Mouse (Mus musculus): Measurements from ENCODE around the gene Pdcd1lg2.

Pdcd1lg2 gene

GRCm38 (mm10) chr19:29496786-29497557 is 86.3 kb downstream of the Pdcd1lg2 start:
- DNase-seq (ENCODE audit: low read depth, low spot score), result no peak

GRCm38 (mm10) chr19:29497874-29498273 is 87.2 kb downstream of the Pdcd1lg2 start:
- DNase-seq (ENCODE audit: low read depth, low spot score), result no peak

- DNase-seq (ENCODE audit: low read depth, low spot score), result no peak
Observed at GRCm38 (mm10) chr19:29498842-29499456, 88.2 kb downstream of the Pdcd1lg2 start.

GRCm38 (mm10) chr19:29500333-29500732 is 89.6 kb downstream of the Pdcd1lg2 start:
- no peak for DNase-seq (ENCODE audit: low read depth, low spot score)

GRCm38 (mm10) chr19:29501106-29501505 is 90.4 kb downstream of the Pdcd1lg2 start:
- DNase-seq (ENCODE audit: low read depth, low spot score), result peak; percentile 83

GRCm38 (mm10) chr19:29501507-29501906 is 90.8 kb downstream of the Pdcd1lg2 start:
- DNase-seq (ENCODE audit: low read depth, low spot score), result peak; percentile 89

GRCm38 (mm10) chr19:29504131-29504530 is 93.4 kb downstream of the Pdcd1lg2 start:
- DNase-seq (ENCODE audit: low read depth, low spot score), result no peak

- peak; percentile 86 for DNase-seq (ENCODE audit: low read depth, low spot score)
Observed at GRCm38 (mm10) chr19:29505617-29506016, 94.9 kb downstream of the Pdcd1lg2 start.

- DNase-seq (ENCODE audit: low read depth, low spot score), result peak; percentile 18
Observed at GRCm38 (mm10) chr19:29508208-29508607, 97.5 kb downstream of the Pdcd1lg2 start.

- no peak for DNase-seq (ENCODE audit: low read depth, low spot score)
Observed at GRCm38 (mm10) chr19:29509857-29510256, 99.1 kb downstream of the Pdcd1lg2 start.

GRCm38 (mm10) chr19:29511826-29512225 is 101.1 kb downstream of the Pdcd1lg2 start:
- DNase-seq (ENCODE audit: low read depth, low spot score), result no peak

- DNase-seq (ENCODE audit: low read depth, low spot score), result no peak
Observed at GRCm38 (mm10) chr19:29513111-29513766, 102.5 kb downstream of the Pdcd1lg2 start.

GRCm38 (mm10) chr19:29514130-29514529 is 103.4 kb downstream of the Pdcd1lg2 start:
- no peak for DNase-seq (ENCODE audit: low read depth, low spot score)

GRCm38 (mm10) chr19:29515386-29515785 is 104.7 kb downstream of the Pdcd1lg2 start:
- DNase-seq (ENCODE audit: low read depth, low spot score), result no peak

GRCm38 (mm10) chr19:29515991-29516390 is 105.3 kb downstream of the Pdcd1lg2 start:
- peak; percentile 84 for DNase-seq (ENCODE audit: low read depth, low spot score)

- no peak for DNase-seq (ENCODE audit: low read depth, low spot score)
Observed at GRCm38 (mm10) chr19:29518409-29518808, 107.7 kb downstream of the Pdcd1lg2 start.

GRCm38 (mm10) chr19:29518922-29519321 is 108.2 kb downstream of the Pdcd1lg2 start:
- DNase-seq (ENCODE audit: low read depth, low spot score), result no peak

Measured in ZHBTc4 (cell line).